Mouse (Mus musculus): ENCODE results near the gene Gnai3. TPM values are rescaled to one million over a fixed set of nuclear protein-coding genes. Genes with fewer than 3 reads are reported as not detected.
A peak's percentile ranks its signal among the peaks of the same experiment; 100 is the strongest.

The Gnai3 gene
- polyA plus RNA-seq, 1 experiment from 2014 or later: 111 TPM

DNA sequence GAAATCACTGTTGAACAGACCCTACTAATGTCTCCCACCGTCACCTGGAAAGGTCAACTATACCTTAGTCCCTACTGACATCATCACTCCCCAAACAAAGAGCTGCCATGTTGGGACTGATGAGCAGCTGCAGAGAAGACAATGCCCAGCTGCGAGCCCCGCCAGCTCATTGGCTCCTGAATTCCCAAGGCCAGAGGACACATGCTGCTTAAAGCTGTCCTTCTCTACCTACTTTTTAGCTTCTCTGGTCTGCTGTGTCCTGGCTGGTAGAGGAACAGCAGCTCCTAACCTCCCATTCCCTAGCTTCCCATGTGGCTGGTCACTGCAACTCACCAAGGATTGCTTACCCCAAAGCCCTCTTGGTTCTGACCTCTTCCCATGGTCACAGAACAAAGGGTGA is 6.3 kb upstream of the Gnai3 start:
- Histone ChIP-seq H3K4me3 (no peak overlapping the region), H3K9me3 (no peaks in the 10 kb centered on the region), H3K36me3 (replicated peaks) (no peaks in the 10 kb centered on the region), H3K27ac (no peak overlapping the region), H3K9ac (no peak overlapping the region), H3K27me3 (replicated peaks) (no peaks in the 10 kb centered on the region), H3K4me1 (peaks cover 12% of the 10 kb centered on the region), H3K4me2 (no peak overlapping the region)
- no peak for ATAC-seq (replicated peaks)
- WGBS: 84% methylated on average over 3 of the region's 3 CpGs

GRCm38 (mm10) chr3:108147386-108148235 is 1.7 kb upstream of the Gnai3 start:
- no peak overlapping the region for H3K9ac ChIP-seq
- no peak overlapping the region for H3K4me2 ChIP-seq
- WGBS: 66% methylated on average over 11 of the region's 11 CpGs
- ATAC-seq (replicated peaks): 0 out of 2 replicates have a peak, but pooled peaks have one; percentile 38
- no peaks in the 10 kb centered on the region for H3K9me3 ChIP-seq
- H3K36me3 ChIP-seq (replicated peaks): no peaks in the 10 kb centered on the region
- H3K4me3 ChIP-seq: no peak overlapping the region
- no peaks in the 10 kb centered on the region for H3K27me3 ChIP-seq (replicated peaks)
- no peak overlapping the region for H3K27ac ChIP-seq
- peaks cover 35% of the 10 kb centered on the region for H3K4me1 ChIP-seq

- peak overlapping the region; percentile 95; the same call in 1 of the 2 replicates for H3K27ac ChIP-seq
- WGBS: 59% methylated on average over 5 of the region's 5 CpGs
- no peaks in the 10 kb centered on the region for H3K36me3 ChIP-seq (replicated peaks)
- H3K4me2 ChIP-seq: peak overlapping the region; percentile 70
- H3K9me3 ChIP-seq: no peaks in the 10 kb centered on the region
- peak overlapping the region; percentile 85; the same call in 1 of the 2 replicates for H3K9ac ChIP-seq
- peak overlapping the region; percentile 99 for H3K4me3 ChIP-seq
- no peaks in the 10 kb centered on the region for H3K27me3 ChIP-seq (replicated peaks)
- ATAC-seq (replicated peaks): no peak
- H3K4me1 ChIP-seq: peaks cover 38% of the 10 kb centered on the region
These were observed 725 bp upstream of the Gnai3 start for GRCm38 (mm10) chr3:108146671-108147070.

- Histone ChIP-seq H3K36me3 (replicated peaks) (no peaks in the 10 kb centered on the region; the same call in 1 of the 2 replicates), H3K9ac (no peak overlapping the region), H3K4me1 (peaks cover 23% of the 10 kb centered on the region), H3K9me3 (no peaks in the 10 kb centered on the region), H3K27ac (no peak overlapping the region), H3K4me3 (no peak overlapping the region), H3K27me3 (replicated peaks) (no peaks in the 10 kb centered on the region), H3K4me2 (no peak overlapping the region)
- no peak for ATAC-seq (replicated peaks)
- 77% methylated on average over 4 of the region's 4 CpGs for WGBS
These were observed 5.2 kb downstream of the Gnai3 start for GRCm38 (mm10) chr3:108140786-108141185.

- H3K4me3 ChIP-seq: no peak overlapping the region
- no peak overlapping the region for H3K4me2 ChIP-seq
- H3K4me1 ChIP-seq: peaks cover 17% of the 10 kb centered on the region
- H3K36me3 ChIP-seq (replicated peaks): no peaks in the 10 kb centered on the region; the same call in 1 of the 2 replicates
- H3K27ac ChIP-seq: no peak overlapping the region
- H3K27me3 ChIP-seq (replicated peaks): no peaks in the 10 kb centered on the region
- WGBS: 90% methylated on average over 1 of the region's 1 CpGs
- ATAC-seq (replicated peaks): no peak
- H3K9me3 ChIP-seq: no peaks in the 10 kb centered on the region
- no peak overlapping the region for H3K9ac ChIP-seq
These were observed 6.8 kb downstream of the Gnai3 start for GRCm38 (mm10) chr3:108139113-108139512.

DNA sequence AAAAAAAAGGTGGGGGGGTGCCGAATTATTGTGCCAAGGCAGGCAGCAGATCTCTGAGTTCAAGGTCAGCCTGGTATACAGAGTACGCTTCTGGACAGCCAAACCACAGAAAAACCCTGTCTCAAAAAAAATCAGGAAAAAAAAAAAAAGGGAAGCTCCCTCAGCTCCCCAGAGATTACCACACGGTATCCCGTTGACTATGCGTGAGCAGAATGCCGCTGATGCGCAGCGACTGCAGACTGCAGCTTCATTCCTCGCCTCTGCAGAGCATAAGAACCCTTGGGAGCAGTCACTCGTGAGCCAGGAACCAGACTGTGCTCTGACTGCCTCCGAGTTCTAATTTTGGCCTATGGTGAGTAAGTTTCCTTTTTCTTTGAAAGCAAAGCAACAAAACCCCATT is 11.2 kb downstream of the Gnai3 start:
- H3K4me2 ChIP-seq: 0 out of 2 replicates have a peak overlapping the region, but pooled peaks have one; percentile 3
- H3K27ac ChIP-seq: no peak overlapping the region
- no peak overlapping the region for H3K4me3 ChIP-seq

DNA sequence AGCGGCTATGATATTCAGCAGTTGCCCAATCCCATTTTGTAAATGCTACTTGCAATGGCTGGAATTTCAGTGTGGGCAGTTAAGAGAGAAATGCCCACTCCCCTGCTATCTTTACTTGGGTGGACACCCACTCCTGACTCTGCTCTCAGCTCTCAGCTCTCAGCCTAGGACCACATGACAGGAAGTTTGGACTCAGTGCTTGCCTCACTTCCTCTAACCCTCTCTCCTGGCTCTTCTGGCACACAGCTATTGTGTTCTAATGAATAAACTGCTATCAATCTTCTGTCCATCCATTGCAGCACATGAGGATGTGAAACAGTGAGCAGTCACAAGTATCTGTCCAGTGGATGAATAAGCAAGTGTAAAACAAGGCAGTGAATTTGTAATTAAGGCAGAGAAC is 13.5 kb downstream of the Gnai3 start:
- Histone ChIP-seq H3K4me3 (no peak overlapping the region), H3K27ac (no peak overlapping the region), H3K9me3 (no peaks in the 10 kb centered on the region), H3K9ac (no peak overlapping the region), H3K4me1 (peaks cover 12% of the 10 kb centered on the region), H3K27me3 (replicated peaks) (no peaks in the 10 kb centered on the region), H3K36me3 (replicated peaks) (no peaks in the 10 kb centered on the region), H3K4me2 (no peak overlapping the region)
- ATAC-seq (replicated peaks): no peak
- WGBS: 80% methylated on average over 1 of the region's 1 CpGs

More for the DNA sequence above, 11.2 kb downstream of the Gnai3 start:
- H3K4me1 ChIP-seq: peaks cover 14% of the 10 kb centered on the region
- no peaks in the 10 kb centered on the region; the same call in 1 of the 2 replicates for H3K36me3 ChIP-seq (replicated peaks)
- ATAC-seq (replicated peaks): no peak
- H3K9ac ChIP-seq: no peak overlapping the region
- H3K9me3 ChIP-seq: no peaks in the 10 kb centered on the region
- H3K27me3 ChIP-seq (replicated peaks): no peaks in the 10 kb centered on the region
- 42% methylated on average over 11 of the region's 11 CpGs for WGBS

DNA sequence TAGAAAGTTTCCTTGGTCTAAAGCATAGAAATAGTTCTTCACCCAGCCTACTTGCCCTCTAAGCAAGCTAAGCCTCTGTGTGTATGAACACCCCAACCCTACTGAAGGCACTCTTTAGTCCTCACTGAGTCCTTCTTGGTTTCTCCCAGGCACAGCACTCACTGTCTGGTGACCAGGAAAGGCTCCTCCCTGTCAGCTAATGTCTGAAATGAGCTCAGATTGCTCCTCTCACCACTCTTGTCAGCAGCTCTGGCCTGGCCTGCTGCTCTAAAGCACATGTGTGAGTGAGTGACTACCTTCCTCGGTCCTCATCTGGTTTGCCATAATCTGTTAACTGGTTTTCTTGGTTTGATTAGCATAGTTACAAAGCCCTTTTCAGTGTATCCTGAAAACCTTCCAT is 14.1 kb downstream of the Gnai3 start:
- peaks cover 11% of the 10 kb centered on the region for H3K4me1 ChIP-seq

GRCm38 (mm10) chr3:108131216-108131615 is 14.7 kb downstream of the Gnai3 start:
- no peaks in the 10 kb centered on the region for H3K9me3 ChIP-seq
- H3K4me1 ChIP-seq: peaks cover 11% of the 10 kb centered on the region
- H3K27me3 ChIP-seq (replicated peaks): no peaks in the 10 kb centered on the region
- no peak overlapping the region for H3K4me2 ChIP-seq
- WGBS: 94% methylated on average over 5 of the region's 5 CpGs
- H3K36me3 ChIP-seq (replicated peaks): no peaks in the 10 kb centered on the region
- H3K4me3 ChIP-seq: no peak overlapping the region
- no peak for ATAC-seq (replicated peaks)
- H3K9ac ChIP-seq: no peak overlapping the region
- no peak overlapping the region for H3K27ac ChIP-seq

More for the DNA sequence above, 14.1 kb downstream of the Gnai3 start:
- no peaks in the 10 kb centered on the region for H3K9me3 ChIP-seq
- no peak overlapping the region for H3K9ac ChIP-seq
- H3K36me3 ChIP-seq (replicated peaks): no peaks in the 10 kb centered on the region
- no peak overlapping the region for H3K4me2 ChIP-seq
- H3K27me3 ChIP-seq (replicated peaks): no peaks in the 10 kb centered on the region
- 89% methylated on average over 1 of the region's 1 CpGs for WGBS
- H3K27ac ChIP-seq: no peak overlapping the region
- no peak for ATAC-seq (replicated peaks)
- no peak overlapping the region for H3K4me3 ChIP-seq

GRCm38 (mm10) chr3:108129804-108130203 is 16.1 kb downstream of the Gnai3 start:
- Histone ChIP-seq H3K27me3 (replicated peaks) (no peaks in the 10 kb centered on the region), H3K36me3 (replicated peaks) (no peaks in the 10 kb centered on the region), H3K4me3 (no peak overlapping the region), H3K4me2 (no peak overlapping the region), H3K27ac (no peak overlapping the region), H3K9me3 (no peaks in the 10 kb centered on the region), H3K4me1 (peaks cover 7% of the 10 kb centered on the region), H3K9ac (no peak overlapping the region)
- 95% methylated on average over 4 of the region's 4 CpGs for WGBS
- no peak for ATAC-seq (replicated peaks)

GRCm38 (mm10) chr3:108129367-108129766 is 16.6 kb downstream of the Gnai3 start:
- H3K27ac ChIP-seq: no peak overlapping the region
- ATAC-seq (replicated peaks): no peak
- no peaks in the 10 kb centered on the region for H3K27me3 ChIP-seq (replicated peaks)
- peaks cover 5% of the 10 kb centered on the region; the same call in 1 of the 2 replicates for H3K4me1 ChIP-seq
- 92% methylated on average over 4 of the region's 4 CpGs for WGBS
- H3K4me2 ChIP-seq: no peak overlapping the region
- no peak overlapping the region for H3K4me3 ChIP-seq
- no peaks in the 10 kb centered on the region for H3K9me3 ChIP-seq
- no peak overlapping the region for H3K9ac ChIP-seq
- H3K36me3 ChIP-seq (replicated peaks): no peaks in the 10 kb centered on the region

- Histone ChIP-seq H3K4me2 (no peak overlapping the region), H3K27ac (no peak overlapping the region), H3K9ac (no peak overlapping the region), H3K9me3 (no peaks in the 10 kb centered on the region), H3K36me3 (replicated peaks) (no peaks in the 10 kb centered on the region), H3K4me3 (no peak overlapping the region), H3K4me1 (peaks cover 5% of the 10 kb centered on the region; the same call in 1 of the 2 replicates), H3K27me3 (replicated peaks) (no peaks in the 10 kb centered on the region)
- WGBS: 87% methylated on average over 5 of the region's 5 CpGs
- ATAC-seq (replicated peaks): no peak
These were observed 17.4 kb downstream of the Gnai3 start for GRCm38 (mm10) chr3:108128520-108128919.

- H3K27ac ChIP-seq: no peak overlapping the region
- H3K9me3 ChIP-seq: no peaks in the 10 kb centered on the region
- WGBS: 92% methylated on average over 3 of the region's 3 CpGs
- no peaks in the 10 kb centered on the region for H3K4me1 ChIP-seq
- peaks cover 6% of the 10 kb centered on the region; the same call in 1 of the 2 replicates for H3K36me3 ChIP-seq (replicated peaks)
- H3K9ac ChIP-seq: no peak overlapping the region
- no peak overlapping the region for H3K4me2 ChIP-seq
- H3K4me3 ChIP-seq: no peak overlapping the region
- no peak for ATAC-seq (replicated peaks)
- H3K27me3 ChIP-seq (replicated peaks): no peaks in the 10 kb centered on the region
These were observed 19.6 kb downstream of the Gnai3 start for GRCm38 (mm10) chr3:108126327-108126726.

Measured in midbrain, embryonic 15.5 days (tissue).